Mouse (Mus musculus): ENCODE measurements around the gene Cdhr4. TPM values are rescaled to one million over a fixed set of nuclear protein-coding genes. Genes with fewer than 3 reads are reported as not detected.

The Cdhr4 gene
- polyA plus RNA-seq, 1 experiment = 0.24 TPM

DNA sequence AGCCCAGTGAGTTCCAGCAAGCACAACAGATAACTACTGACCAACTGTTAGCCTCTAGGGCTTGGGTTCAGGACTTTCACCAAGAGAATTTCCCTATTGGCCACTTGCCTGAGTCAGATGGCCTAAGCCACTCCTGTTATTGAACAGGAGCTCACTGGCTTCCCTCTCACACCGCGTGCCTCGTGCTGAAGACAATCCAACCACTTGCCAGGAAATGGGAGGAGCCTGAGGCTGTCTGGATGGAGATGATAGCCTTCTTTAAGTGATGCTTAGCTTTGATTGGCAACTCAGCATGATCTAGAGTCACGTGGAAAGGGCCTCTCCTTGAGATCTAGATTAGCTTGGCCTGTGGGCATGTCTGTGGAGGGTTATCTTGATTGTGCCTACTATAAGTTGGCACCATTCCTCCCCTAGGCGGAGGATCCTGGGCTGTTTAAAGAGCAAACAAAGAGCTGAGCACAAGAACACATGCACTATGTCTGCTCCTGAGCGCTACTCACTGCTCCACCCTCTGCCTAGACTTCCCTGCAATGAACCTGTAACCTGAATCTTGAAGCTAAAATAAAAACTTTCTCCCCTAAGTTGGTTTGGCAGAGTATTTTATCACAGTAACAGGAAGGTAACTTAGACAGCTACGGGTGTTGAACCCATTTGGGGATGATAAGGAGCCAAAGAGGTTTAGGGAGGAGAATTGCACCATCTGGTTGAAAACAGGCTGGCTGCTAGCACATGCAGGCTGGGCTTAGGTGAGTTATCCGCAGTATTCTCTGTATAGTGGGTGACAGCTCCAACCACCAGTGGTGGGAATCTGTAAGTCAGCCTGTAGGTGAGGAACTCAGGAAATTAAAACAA, 20.4 kb upstream of the Cdhr4 start:
- peak overlapping the region; percentile 46 for H3K4me3 ChIP-seq (replicated peaks)
- H3K4me1 ChIP-seq (ENCODE audit: control insufficient read depth) = peaks cover 81% of the 10 kb centered on the region
- TF ChIP-seq GATA1 (IDR thresholded peaks at IDR 0.05; ENCODE audit: low read length) (peak; percentile 94), TAL1 (IDR thresholded peaks at IDR 0.05; ENCODE audit: low read length) (peak; percentile 80)
- H3K36me3 ChIP-seq (ENCODE audit: control insufficient read depth) = peaks cover 82% of the 10 kb centered on the region
- no peaks in the 10 kb centered on the region for H3K27me3 ChIP-seq (ENCODE audit: control insufficient read depth)
- no peaks in the 10 kb centered on the region for H3K9me3 ChIP-seq (ENCODE audit: control insufficient read depth, low read length)

DNA sequence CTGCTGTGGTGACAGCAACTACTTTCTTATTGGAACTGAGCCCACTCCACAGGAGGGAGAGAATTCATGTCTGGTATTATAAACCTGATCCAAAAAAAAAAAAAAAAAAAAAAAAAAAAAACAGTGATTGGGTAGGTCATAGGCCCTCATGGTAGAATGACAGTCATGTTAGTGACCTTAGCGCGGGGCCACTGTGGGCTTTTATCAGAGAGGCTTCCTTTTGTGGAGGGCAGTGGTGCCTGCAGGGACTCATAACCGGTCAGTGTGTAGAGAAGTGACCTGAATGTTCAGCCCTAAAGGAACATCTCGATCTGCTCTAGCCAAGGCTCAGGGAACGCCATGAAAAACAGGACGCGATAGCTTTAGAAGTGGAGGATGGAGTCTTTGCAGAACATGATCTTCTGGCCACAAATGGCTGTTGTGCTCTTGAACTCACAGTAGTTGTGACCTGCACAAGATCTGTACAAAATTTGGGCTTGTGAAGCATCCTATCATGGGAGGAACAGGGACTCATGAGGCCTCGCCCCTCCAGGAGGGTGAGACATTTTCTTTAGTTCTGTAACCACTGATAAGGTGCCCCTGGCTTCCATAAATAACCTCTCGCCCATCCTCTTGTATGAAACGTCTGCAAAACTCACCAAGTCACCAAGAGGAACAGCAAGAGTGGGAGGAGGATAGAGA, 17.7 kb upstream of the Cdhr4 start:
- H3K9me3 ChIP-seq (ENCODE audit: control insufficient read depth, low read length) = no peaks in the 10 kb centered on the region
- peaks cover 99% of the 10 kb centered on the region for H3K4me1 ChIP-seq (ENCODE audit: control insufficient read depth)
- H3K4me3 ChIP-seq (replicated peaks) = peak overlapping the region; percentile 65
- H3K36me3 ChIP-seq (ENCODE audit: control insufficient read depth) = peaks cover 83% of the 10 kb centered on the region
- no peaks in the 10 kb centered on the region for H3K27me3 ChIP-seq (ENCODE audit: control insufficient read depth)
- TF ChIP-seq GATA1 (IDR thresholded peaks at IDR 0.05; ENCODE audit: low read length) (peak; percentile 37; the same call in 1 of the 2 replicates), TAL1 (IDR thresholded peaks at IDR 0.05; ENCODE audit: low read length) (peak; percentile 45; the same call in 2 of the 3 replicates)

DNA sequence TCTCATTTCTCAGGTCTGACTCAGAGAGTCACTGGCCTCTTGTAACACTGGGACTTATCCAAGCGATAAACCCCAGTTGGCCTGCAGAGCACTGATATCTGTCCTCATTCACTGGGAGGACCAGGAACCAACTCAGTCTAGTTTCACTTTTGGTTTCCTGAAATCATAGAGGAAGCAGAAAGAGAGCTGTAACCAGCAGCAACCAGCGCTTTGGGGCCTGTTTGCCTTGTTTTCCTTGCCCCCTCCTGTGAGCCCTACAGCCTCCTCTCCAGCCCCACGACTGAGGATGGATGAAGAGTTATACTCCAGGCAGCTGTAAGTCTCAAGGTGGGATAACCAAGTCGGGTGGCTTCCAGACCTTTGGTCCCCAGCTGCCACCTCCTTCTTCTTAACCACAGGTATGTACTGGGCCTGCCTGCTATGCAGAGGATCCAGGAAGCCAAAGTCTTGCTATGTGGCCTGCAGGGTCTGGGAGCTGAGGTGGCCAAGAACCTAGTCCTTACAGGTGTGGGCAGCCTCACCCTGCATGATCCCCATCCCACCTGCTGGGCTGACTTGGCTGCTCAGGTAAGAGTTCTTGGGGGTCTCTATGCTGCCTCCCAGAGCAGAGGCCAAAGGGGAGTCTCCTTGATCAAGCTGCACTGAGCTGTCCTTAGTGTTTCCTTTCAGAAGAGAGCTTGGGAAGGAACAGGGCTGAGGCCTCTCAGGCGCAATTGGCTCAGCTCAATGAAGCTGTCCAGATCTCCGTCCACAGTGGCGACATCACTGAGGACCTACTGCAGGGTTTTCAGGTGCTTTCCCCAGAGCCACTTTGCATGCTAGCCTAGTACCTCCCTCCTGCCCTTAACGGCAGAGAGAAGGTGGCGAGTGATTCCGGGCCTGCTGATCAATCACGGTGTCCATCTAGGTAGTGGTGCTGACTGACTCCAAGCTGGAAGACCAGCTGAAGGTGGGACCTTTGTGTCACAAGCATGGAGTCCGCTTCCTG, 16.6 kb upstream of the Cdhr4 start, which contains the start of gene Uba7:
Gene Uba7 (plus strand): TSS at position 107 of the 988 bp plus-strand sequence.
- peaks cover 99% of the 10 kb centered on the region for H3K4me1 ChIP-seq (ENCODE audit: control insufficient read depth)
- peaks cover 83% of the 10 kb centered on the region for H3K36me3 ChIP-seq (ENCODE audit: control insufficient read depth)
- TF ChIP-seq TAL1 (IDR thresholded peaks at IDR 0.05; ENCODE audit: low read length) = peak; percentile 84
- peak; percentile 83 for TF ChIP-seq GATA1 (IDR thresholded peaks at IDR 0.05; ENCODE audit: low read length)
- peak within 1 kb of the TSS; percentile 65 for H3K4me3 ChIP-seq (replicated peaks)
- no peaks in the 10 kb centered on the region for H3K9me3 ChIP-seq (ENCODE audit: control insufficient read depth, low read length)
- H3K27me3 ChIP-seq (ENCODE audit: control insufficient read depth) = no peaks in the 10 kb centered on the region

DNA sequence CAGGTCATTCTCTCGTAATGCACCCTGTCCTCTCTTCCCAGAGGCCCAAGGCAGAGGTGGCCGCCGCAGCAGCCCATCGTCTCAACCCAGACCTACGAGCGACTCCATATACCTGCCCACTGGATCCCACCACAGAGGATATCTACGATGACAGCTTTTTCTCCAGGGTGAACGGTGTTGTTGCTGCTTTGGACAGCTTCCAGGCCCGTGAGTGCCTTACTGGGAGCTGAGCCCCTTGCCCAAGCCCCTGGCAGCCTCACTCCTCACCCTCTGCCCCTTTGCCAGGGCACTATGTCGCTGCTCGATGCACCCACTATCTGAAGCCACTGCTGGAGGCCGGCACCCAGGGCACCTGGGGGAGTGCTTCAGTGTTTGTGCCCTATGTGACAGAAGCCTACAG, 13.5 kb upstream of the Cdhr4 start:
- peaks cover 99% of the 10 kb centered on the region for H3K4me1 ChIP-seq (ENCODE audit: control insufficient read depth)
- TF ChIP-seq GATA1 (IDR thresholded peaks at IDR 0.05; ENCODE audit: low read length) (no peak), TAL1 (IDR thresholded peaks at IDR 0.05; ENCODE audit: low read length) (no peak)

DNA sequence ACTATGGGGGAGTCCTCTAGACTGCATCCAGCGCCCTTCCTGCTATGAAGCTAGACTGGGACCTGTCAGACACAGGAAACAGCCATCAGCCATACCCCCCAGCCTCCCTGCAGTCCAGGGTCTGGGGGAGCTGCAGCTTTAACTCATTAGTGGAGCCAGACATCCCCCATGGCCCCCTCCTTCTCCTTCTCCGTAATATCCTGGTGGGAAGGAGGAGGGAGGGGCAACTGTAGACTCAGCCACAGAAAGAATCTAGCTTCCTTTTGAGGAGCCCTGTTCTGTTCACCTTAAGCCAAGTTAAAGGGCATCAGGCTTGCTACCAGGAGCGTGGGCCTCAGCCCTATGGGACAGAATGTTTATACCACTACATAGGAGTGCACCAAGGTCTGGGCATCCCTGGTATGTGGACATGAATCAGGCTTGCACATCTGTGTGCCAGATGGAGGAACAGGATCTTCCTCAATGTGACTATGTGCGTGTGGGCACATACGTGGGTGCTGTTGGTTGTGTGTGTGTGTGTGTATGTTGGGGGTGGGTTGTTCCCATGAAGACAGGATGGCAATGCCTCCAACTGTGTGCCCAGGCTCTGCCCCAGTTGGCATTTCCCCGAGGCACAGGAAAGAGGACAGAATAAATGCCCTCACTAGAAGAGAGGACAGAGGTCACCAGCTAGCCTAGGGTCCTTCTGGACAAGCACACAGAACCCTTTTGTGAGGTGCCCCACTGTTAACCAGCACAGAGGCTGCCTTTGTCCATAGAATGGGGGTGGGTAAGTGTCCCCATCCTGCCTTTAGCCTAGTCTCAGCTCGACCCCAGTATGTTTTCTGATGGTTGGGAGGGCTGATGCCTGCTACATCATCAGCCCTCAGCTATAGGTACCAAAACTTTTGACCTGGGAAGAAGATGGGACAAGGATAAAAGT, 10.4 kb upstream of the Cdhr4 start:
- Histone ChIP-seq H3K9me3 (ENCODE audit: control insufficient read depth, low read length) (no peaks in the 10 kb centered on the region), H3K36me3 (ENCODE audit: control insufficient read depth) (peaks cover 87% of the 10 kb centered on the region), H3K27me3 (ENCODE audit: control insufficient read depth) (no peaks in the 10 kb centered on the region; the same call in 1 of the 2 replicates), H3K4me1 (ENCODE audit: control insufficient read depth) (peaks cover 99% of the 10 kb centered on the region), H3K4me3 (replicated peaks) (peak overlapping the region; percentile 78)
- TF ChIP-seq GATA1 (IDR thresholded peaks at IDR 0.05; ENCODE audit: low read length) (no peak), TAL1 (IDR thresholded peaks at IDR 0.05; ENCODE audit: low read length) (no peak)

More for the DNA sequence above, 13.5 kb upstream of the Cdhr4 start:
- peak overlapping the region; percentile 0 for H3K4me3 ChIP-seq (replicated peaks)
- no peaks in the 10 kb centered on the region for H3K27me3 ChIP-seq (ENCODE audit: control insufficient read depth)
- H3K36me3 ChIP-seq (ENCODE audit: control insufficient read depth) = peaks cover 84% of the 10 kb centered on the region
- H3K9me3 ChIP-seq (ENCODE audit: control insufficient read depth, low read length) = no peaks in the 10 kb centered on the region

- Histone ChIP-seq H3K9me3 (ENCODE audit: control insufficient read depth, low read length) (no peaks in the 10 kb centered on the region), H3K4me1 (ENCODE audit: control insufficient read depth) (peaks cover 98% of the 10 kb centered on the region), H3K27me3 (ENCODE audit: control insufficient read depth) (peaks cover 4% of the 10 kb centered on the region), H3K36me3 (ENCODE audit: control insufficient read depth) (peaks cover 78% of the 10 kb centered on the region), H3K4me3 (replicated peaks) (peak within 1 kb of the TSS; percentile 78)
- TF ChIP-seq GATA1 (IDR thresholded peaks at IDR 0.05; ENCODE audit: low read length) (peak; percentile 82), TAL1 (IDR thresholded peaks at IDR 0.05; ENCODE audit: low read length) (peak; percentile 91)
Observed at GRCm38 (mm10) chr9:107982681-107983346, 9.5 kb upstream of the Cdhr4 start, which contains the start of gene Gm20661. Gene Gm20661 (plus strand): TSS chr9:107983058.

GRCm38 (mm10) chr9:107983421-107983890, 8.8 kb upstream of the Cdhr4 start:
- no peak for TF ChIP-seq TAL1 (IDR thresholded peaks at IDR 0.05; ENCODE audit: low read length)
- no peak for TF ChIP-seq GATA1 (IDR thresholded peaks at IDR 0.05; ENCODE audit: low read length)
- H3K4me3 ChIP-seq (replicated peaks) = peak overlapping the region; percentile 78

More at GRCm38 (mm10) chr9:107983421-107983890, 8.8 kb upstream of the Cdhr4 start:
- Histone ChIP-seq H3K4me1 (ENCODE audit: control insufficient read depth) (peaks cover 94% of the 10 kb centered on the region), H3K27me3 (ENCODE audit: control insufficient read depth) (peaks cover 4% of the 10 kb centered on the region), H3K36me3 (ENCODE audit: control insufficient read depth) (peaks cover 72% of the 10 kb centered on the region), H3K9me3 (ENCODE audit: control insufficient read depth, low read length) (no peaks in the 10 kb centered on the region)
